Mouse (Mus musculus) megakaryocyte-erythroid progenitor cell, adult 5-6 weeks (primary cell): ENCODE measurements around the gene Syt14. TPM values are rescaled to one million over a fixed set of nuclear protein-coding genes. Genes with fewer than 3 reads are reported as not detected.

Experiments used
- total RNA-seq, 2 experiments: library from RNA; stranded (forward) in 1 of 2; stranded (reverse) in 1 of 2; fragments of 200-1000, 215-1000 nt in 1 of 2; fragments of >200 nt in 1 of 2; fragmentation: Nextera tagmentation in 1 of 2; gene quantifications; 2 replicates each; pipeline ENCODE4 v1.2.3; 2014 to 2017

Gene Syt14
- total RNA-seq, 2 experiments from 2014 or later: not detected

Other genes starting within 250 kb of the Syt14 start
- 0.57 TPM in 1 of 2 replicates, not detected in the other for gene Sertad4, start 180.0 kb downstream of the Syt14 start, total RNA-seq (2014; fragmentation: Nextera tagmentation)
- not detected in 2 replicates for gene Sertad4, start 180.0 kb downstream of the Syt14 start, total RNA-seq (2017)
- gene Diexf, start 94.5 kb upstream of the Syt14 start, total RNA-seq (2014; fragmentation: Nextera tagmentation): 20.6 and 27.2 TPM in 2 replicates
- gene Diexf, start 94.5 kb upstream of the Syt14 start, total RNA-seq (2017): 15.5 and 39.4 TPM in 2 replicates
- gene Irf6, start 117.3 kb upstream of the Syt14 start, total RNA-seq (2014; fragmentation: Nextera tagmentation): 1.0 TPM in 1 of 2 replicates, not detected in the other
- 0.19 and 0.50 TPM in 2 replicates for gene Irf6, start 117.3 kb upstream of the Syt14 start, total RNA-seq (2017)
- 6.6 and 6.9 TPM in 2 replicates for gene A130010J15Rik, start 132.3 kb upstream of the Syt14 start, total RNA-seq (2014; fragmentation: Nextera tagmentation)
- gene A130010J15Rik, start 132.3 kb upstream of the Syt14 start, total RNA-seq (2017): 12.0 and 13.1 TPM in 2 replicates
- gene Traf3ip3, start 165.9 kb upstream of the Syt14 start, total RNA-seq (2014; fragmentation: Nextera tagmentation): 16.3 and 37.9 TPM in 2 replicates
- gene Traf3ip3, start 165.9 kb upstream of the Syt14 start, total RNA-seq (2017): 2.8 and 12.9 TPM in 2 replicates
- 0.42 TPM in 1 of 2 replicates, not detected in the other for gene Lamb3, start 171.9 kb upstream of the Syt14 start, total RNA-seq (2014; fragmentation: Nextera tagmentation)
- not detected in 2 replicates for gene Lamb3, start 171.9 kb upstream of the Syt14 start, total RNA-seq (2017)
- gene Hsd11b1, start 228.3 kb upstream of the Syt14 start, total RNA-seq (2014; fragmentation: Nextera tagmentation): not detected in 2 replicates
- gene Hsd11b1, start 228.3 kb upstream of the Syt14 start, total RNA-seq (2017): 0.91 TPM in 1 of 2 replicates, not detected in the other
- 1.2 TPM in 1 of 2 replicates, not detected in the other for gene G0s2, start 237.4 kb upstream of the Syt14 start, total RNA-seq (2014; fragmentation: Nextera tagmentation)
- not detected in 2 replicates for gene G0s2, start 237.4 kb upstream of the Syt14 start, total RNA-seq (2017)